Mouse (Mus musculus): ENCODE results near the gene Nbeal2. TPM values are rescaled to one million over a fixed set of nuclear protein-coding genes. Genes with fewer than 3 reads are reported as not detected.
A peak's percentile ranks its signal among the peaks of the same experiment; 100 is the strongest.

The Nbeal2 gene
- polyA plus RNA-seq, 1 experiment from 2014 or later = 8.6 TPM

DNA sequence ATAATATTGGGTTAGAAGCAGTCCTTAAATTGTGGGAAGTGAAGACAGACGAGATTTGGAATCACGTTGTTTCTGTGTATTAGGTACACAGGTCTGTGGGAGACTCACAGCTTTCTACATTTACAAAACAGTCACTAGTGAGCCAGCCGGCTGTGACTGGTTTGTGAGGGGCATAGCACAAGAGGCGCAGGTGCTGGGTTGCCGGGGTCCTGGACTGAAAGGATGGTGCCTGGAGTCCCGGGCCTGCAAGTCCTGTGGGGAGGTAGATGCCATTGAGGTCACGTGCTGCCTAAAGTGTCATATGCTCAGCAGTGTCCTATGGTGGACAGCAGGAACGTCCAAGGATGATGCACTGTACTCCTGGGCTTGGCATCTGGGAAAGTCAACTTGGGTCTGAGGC, 12.4 kb upstream of the Nbeal2 start:
- H3K27ac ChIP-seq = peak overlapping the region; percentile 73
- H3K4me3 ChIP-seq (ENCODE audit: inconsistent target) = no peak overlapping the region
- WGBS (ENCODE audit: missing documents) = 24% methylated on average over 8 of the region's 8 CpGs
- H3K79me2 ChIP-seq (ENCODE audit: inconsistent target) = peaks cover 100% of the 10 kb centered on the region
- H3K36me3 ChIP-seq (ENCODE audit: inconsistent target) = no peaks in the 10 kb centered on the region

DNA sequence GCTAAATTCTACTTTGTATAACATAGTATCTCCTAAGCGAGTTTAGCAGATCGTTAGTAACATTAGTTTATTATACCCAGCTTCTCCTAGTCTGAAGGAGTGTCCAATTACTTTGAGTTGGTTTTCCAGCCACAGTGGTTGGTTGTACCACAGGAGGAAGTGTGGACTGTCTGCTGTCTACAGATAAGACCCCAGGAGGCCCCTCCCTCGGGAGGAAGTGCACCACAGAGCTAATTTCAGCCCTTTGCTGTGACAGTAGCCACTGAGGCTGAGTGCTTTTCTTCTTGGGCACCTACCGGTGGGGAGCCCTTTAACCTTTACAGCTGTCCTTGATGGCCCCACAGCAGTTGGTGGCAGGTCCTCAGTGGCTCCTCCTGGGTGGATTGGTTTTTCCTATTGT, 12.0 kb upstream of the Nbeal2 start:
- H3K36me3 ChIP-seq (ENCODE audit: inconsistent target) = no peaks in the 10 kb centered on the region
- 12% methylated on average over 4 of the region's 4 CpGs for WGBS (ENCODE audit: missing documents)
- H3K79me2 ChIP-seq (ENCODE audit: inconsistent target) = peaks cover 100% of the 10 kb centered on the region
- peak overlapping the region; percentile 73 for H3K27ac ChIP-seq
- H3K4me3 ChIP-seq (ENCODE audit: inconsistent target) = no peak overlapping the region

DNA sequence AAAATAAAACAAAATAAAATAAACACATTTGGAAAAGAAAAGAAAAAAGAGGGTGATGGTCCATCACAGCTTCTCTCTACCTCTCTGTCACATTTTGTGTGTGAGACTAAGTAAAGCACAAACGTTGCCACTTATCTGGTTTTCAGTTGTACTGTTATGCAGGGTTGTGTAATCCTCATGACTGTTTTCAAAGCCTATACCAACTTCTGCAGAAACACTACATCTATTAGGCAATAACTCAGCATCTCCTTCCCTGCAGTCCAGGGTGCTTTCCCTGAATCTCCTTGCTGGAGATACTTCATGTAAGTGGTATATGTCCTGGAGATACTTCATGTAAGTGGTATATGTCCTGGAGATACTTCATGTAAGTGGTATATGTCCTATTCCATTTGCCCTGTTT, 8.9 kb upstream of the Nbeal2 start:
- peak overlapping the region; percentile 58 for H3K27ac ChIP-seq
- no peak overlapping the region for H3K4me3 ChIP-seq (ENCODE audit: inconsistent target)
- H3K36me3 ChIP-seq (ENCODE audit: inconsistent target) = no peaks in the 10 kb centered on the region
- 0% methylated on average over 1 of the region's 1 CpGs for WGBS (ENCODE audit: missing documents)
- peaks cover 100% of the 10 kb centered on the region for H3K79me2 ChIP-seq (ENCODE audit: inconsistent target)

DNA sequence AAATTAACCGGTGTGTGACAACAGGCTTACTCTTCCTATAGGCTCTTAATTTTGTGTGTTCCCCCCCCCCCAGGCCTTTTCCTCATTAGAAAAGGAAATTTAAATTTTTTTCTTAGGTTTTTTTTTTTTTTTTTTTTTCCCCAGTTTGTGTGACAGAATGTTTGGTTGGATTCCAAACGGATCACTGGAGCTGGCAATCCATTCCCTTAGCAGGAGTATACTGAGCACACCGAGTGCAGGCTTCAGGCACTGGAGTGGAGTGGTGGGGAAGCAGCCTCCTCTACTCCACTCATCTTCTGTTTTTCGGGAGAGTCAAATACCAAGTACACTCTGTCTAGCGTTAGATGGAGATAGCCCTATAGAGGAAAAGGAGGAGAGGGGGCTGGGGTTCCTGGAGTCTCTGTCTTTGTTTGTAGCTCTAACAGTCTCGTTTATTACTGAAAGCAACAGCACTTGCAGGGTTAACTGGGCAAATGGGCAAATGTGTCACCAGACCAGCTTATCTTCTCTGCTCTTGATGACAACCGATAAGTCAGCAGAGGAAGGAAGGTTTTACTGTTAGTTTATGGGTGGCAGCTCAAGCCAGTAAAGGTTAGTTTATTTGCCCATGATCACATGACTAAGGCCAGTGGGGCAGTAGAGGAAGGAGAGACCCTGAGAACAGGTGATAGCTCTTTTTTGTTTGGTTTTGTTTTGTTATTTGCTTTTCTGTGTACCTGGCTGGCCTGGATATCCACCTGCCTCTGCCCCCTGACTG, 7.1 kb upstream of the Nbeal2 start:
- no peaks in the 10 kb centered on the region for H3K36me3 ChIP-seq (ENCODE audit: inconsistent target)
- peaks cover 84% of the 10 kb centered on the region for H3K79me2 ChIP-seq (ENCODE audit: inconsistent target)
- no peak overlapping the region for H3K4me3 ChIP-seq (ENCODE audit: inconsistent target)
- peak overlapping the region; percentile 58 for H3K27ac ChIP-seq
- 84% methylated on average over 7 of the region's 7 CpGs for WGBS (ENCODE audit: missing documents)

DNA sequence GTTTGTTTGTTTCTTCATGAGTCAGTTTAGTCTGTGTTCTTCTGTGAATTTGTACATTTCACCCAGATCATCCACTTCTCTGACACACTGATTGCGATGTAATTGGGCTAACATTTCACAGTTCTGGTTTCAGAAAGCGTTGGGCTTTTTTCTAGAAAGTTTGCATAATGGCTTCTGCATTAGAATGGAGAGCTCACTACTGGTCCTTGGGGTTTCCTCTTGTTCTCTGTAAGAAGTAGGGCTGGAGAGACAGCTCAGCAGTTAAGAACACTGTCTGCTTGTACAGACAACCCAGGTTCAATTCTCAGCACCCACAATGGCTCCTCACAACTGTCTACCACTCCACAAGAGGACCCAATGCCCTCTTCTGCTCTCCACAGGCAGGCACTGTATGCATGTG, 6.2 kb upstream of the Nbeal2 start:
- peak overlapping the region; percentile 13; the same call in 1 of the 2 replicates for H3K27ac ChIP-seq
- WGBS (ENCODE audit: missing documents) = 74% methylated on average over 2 of the region's 2 CpGs
- H3K79me2 ChIP-seq (ENCODE audit: inconsistent target) = peaks cover 75% of the 10 kb centered on the region
- no peak overlapping the region for H3K4me3 ChIP-seq (ENCODE audit: inconsistent target)
- H3K36me3 ChIP-seq (ENCODE audit: inconsistent target) = no peaks in the 10 kb centered on the region

DNA sequence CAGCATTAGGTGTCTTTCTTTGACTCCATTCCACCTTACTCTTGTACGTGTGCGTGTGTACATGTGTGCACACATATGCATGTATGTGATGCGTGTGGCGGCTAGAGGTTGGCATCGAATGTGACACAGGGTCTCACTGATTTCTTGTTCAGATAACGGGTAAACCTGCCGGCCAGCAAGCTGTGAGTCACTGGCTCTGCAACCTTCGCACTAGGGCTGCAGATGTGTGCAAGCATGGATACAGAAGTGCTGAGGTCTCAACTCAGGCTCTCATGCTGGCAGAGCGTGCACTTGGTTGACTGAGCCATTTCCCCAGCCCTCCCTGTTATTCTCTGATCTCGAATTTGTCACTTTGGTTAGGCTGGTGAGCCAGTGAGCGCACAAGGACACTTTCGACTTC, 5.6 kb upstream of the Nbeal2 start:
- WGBS (ENCODE audit: missing documents) = 90% methylated on average over 12 of the region's 12 CpGs

DNA sequence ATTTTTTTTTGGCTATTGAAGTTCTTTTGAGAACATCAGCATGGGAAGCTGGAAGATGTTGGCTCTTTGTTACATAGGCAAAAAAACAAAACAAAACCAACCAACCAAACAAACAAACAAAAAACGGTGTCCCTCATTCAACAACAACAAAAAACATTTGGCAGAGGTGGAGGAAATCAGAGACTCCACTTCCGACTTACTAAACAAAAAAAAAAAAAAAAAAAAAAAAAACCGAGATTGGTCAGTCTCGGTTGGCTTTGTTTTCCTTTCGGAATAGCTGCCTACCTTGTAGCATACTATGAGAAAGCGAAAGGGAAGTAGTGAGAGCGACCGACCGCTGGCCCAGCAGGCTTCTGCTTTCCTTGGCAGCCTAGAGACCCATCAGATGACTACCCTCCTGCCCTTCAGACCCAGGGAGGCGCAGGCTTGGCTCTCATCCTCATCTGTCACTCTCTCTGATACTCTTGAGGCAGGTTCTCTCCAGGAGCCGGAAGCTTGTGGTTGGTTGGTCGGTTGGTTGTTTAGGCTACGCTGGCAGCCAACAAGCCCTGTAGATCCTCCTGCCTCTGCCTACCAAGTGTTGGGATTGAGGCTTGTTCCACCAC, 3.6 kb upstream of the Nbeal2 start:
- Histone ChIP-seq H3K79me2 (ENCODE audit: inconsistent target) (peaks cover 58% of the 10 kb centered on the region), H3K36me3 (ENCODE audit: inconsistent target) (no peaks in the 10 kb centered on the region), H3K27ac (peak overlapping the region; percentile 79), H3K4me3 (ENCODE audit: inconsistent target) (peak overlapping the region; percentile 63)
- WGBS (ENCODE audit: missing documents) = under 1% methylated on average over 8 of the region's 13 CpGs

More for the DNA sequence above, 5.6 kb upstream of the Nbeal2 start:
- peak overlapping the region; percentile 13; the same call in 1 of the 2 replicates for H3K27ac ChIP-seq
- peaks cover 69% of the 10 kb centered on the region for H3K79me2 ChIP-seq (ENCODE audit: inconsistent target)
- no peak overlapping the region for H3K4me3 ChIP-seq (ENCODE audit: inconsistent target)
- H3K36me3 ChIP-seq (ENCODE audit: inconsistent target) = no peaks in the 10 kb centered on the region

DNA sequence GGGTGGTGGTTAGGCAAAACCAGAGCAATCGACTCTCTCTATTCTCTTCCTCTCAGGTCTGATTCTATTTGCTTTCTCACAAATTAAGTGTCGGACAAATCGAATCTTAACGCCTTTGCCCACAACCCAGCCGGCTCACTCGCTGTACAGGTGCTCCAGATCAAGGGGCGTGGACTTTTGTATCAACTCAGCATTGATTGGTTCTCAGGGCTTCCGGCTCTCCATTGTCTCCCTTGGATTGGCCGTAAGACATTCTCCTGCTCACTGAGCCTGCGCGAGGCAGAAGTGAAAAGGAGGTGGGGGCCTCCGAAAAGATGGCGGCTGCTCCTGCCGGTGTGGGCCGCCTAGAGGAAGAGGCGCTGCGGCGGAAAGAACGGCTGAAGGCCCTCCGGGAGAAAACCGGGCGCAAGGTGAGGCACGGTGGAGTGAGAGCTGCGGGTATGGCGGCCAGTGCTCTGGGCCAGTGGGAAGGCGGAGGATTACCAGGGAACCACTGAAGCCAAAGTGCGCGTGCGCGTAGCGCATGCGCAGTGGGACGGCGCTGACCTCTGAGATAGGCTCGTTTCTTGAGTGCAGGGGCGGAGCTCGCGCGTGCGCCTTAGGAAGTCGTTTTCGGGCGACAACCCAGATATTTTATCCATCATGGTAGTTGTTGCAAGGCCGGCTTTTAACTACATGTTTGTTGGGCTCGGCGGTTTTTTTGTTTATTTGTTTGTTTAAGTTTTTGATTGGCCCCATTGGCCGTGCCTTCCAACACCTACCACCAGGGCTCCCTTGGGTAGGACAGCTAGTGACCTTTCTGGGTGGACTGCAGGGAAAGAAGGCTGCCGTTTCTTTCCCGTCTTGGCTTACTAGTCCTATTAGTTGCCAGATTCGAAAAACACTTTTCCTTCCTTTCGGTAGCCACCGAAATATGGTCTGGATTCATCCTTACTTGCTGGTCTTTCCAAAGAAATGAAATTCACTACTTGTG, 2.6 kb upstream of the Nbeal2 start, which contains the start of gene Ccdc12:
Gene Ccdc12, plus strand, starts transcription at position 255 of the 973 bp plus-strand sequence.
- no peaks in the 10 kb centered on the region for H3K36me3 ChIP-seq (ENCODE audit: inconsistent target)
- WGBS (ENCODE audit: missing documents) = under 1% methylated on average over 52 of the region's 52 CpGs
- peak within 1 kb of the TSS; percentile 79 for H3K27ac ChIP-seq
- H3K79me2 ChIP-seq (ENCODE audit: inconsistent target) = peaks cover 58% of the 10 kb centered on the region
- H3K4me3 ChIP-seq (ENCODE audit: inconsistent target) = peak within 1 kb of the TSS; percentile 63

DNA sequence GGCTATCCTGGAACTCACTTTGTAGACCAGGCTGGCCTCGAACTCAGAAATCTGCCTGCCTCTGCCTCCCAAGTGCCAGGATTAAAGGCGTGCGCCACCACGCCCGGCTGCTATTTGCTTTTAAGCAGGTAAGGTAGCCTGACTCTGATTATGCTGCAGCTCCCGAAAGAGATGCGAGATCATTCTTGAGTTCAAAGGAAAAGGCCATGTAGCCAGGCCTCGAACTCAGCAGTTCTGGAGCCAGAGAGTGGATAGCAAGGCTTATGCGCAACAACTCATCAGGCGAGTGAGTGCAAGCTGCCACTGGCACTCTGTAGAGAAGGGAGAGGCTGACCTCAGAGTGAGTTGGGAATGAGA, 1.7 kb upstream of the Nbeal2 start:
- H3K27ac ChIP-seq = peak overlapping the region; percentile 79
- H3K4me3 ChIP-seq (ENCODE audit: inconsistent target) = peak overlapping the region; percentile 63
- H3K36me3 ChIP-seq (ENCODE audit: inconsistent target) = no peaks in the 10 kb centered on the region
- H3K79me2 ChIP-seq (ENCODE audit: inconsistent target) = peaks cover 58% of the 10 kb centered on the region
- WGBS (ENCODE audit: missing documents) = 94% methylated on average over 9 of the region's 10 CpGs

DNA sequence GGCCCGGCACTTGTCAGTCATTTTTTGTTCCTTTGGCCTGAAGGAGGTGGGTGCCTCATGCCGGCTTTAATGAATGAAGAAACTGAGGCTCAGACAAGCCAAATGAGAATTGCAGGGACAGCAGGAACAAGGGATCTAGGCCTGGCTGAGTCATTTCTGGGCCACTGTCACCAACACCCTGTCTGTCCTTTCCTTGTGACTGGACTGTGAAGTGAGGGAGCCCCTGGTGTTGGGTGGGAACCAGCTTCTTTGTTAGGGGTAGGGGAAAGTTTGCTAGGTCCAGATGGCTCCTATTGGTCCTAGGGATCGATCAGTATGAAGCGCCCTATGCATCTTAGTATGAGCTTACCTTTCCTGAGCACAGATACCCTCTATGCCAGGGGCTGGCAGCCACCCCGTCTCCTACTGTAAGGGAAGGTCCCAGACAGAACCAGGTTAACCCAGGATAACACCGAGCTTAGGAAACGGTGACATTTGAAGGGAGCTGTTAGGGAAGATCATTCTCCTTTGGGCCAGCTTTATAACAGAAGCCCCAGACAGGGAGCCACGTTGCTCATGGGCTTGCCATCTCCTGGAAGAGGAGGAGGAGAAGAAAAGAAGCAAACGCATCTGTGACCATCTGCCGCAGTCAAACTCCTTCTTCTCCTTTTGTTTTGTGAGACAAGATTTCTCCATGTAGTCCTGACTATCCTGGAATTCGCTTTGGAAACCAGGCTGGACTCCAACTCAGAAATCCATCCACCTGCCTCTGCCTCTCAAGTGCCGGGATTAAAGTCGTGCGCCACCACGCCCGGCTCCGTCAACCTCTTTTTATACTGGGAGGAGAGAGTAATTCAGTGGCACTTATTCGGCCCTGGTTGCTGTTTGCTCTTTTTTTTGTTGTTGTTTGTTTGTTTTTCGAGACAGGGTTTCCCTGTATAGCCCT, 1.0 kb upstream of the Nbeal2 start:
- peak overlapping the region; percentile 52 for H3K27ac ChIP-seq

DNA sequence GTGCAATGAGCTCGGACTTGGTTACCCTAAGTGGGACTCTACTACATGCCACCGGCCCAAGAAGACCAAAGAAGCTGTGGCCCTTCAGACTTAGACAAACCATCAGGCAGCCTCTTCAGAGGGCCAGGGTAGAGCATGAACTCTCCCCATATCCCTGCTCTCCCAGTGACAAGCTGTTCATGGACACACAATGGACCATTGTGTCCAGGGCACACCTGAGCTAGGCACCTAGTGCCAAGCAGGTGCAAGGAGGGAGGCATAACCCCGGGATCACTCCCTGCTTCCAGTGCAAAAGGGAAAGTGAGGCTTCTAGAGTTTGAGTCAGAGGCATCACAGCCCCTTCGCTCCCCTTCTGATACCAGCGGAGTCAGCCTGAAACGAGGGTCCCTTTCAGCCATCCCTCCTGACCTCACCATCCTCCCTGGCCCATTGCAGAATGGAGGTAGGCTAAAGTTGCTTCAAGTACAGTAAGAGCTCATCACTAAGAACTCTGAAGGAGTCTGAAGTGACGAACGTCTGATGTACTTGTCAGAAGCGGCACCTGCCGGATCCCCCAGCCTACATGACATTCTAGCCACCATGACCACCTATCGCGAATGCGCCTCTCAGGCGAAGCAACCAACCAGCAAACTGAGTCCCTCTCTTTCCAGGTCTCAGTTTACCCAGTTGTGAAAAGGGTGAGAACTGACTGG, 852 bp downstream of the Nbeal2 start:
- peaks cover 58% of the 10 kb centered on the region for H3K79me2 ChIP-seq (ENCODE audit: inconsistent target)
- H3K27ac ChIP-seq = peak overlapping the region; percentile 17; the same call in 1 of the 2 replicates
- peak overlapping the region; percentile 55 for H3K4me3 ChIP-seq (ENCODE audit: inconsistent target)
- WGBS (ENCODE audit: missing documents) = 4% methylated on average over 14 of the region's 14 CpGs
- H3K36me3 ChIP-seq (ENCODE audit: inconsistent target) = no peaks in the 10 kb centered on the region

More for the DNA sequence above, 1.0 kb upstream of the Nbeal2 start:
- H3K79me2 ChIP-seq (ENCODE audit: inconsistent target) = peaks cover 58% of the 10 kb centered on the region
- H3K36me3 ChIP-seq (ENCODE audit: inconsistent target) = no peaks in the 10 kb centered on the region
- WGBS (ENCODE audit: missing documents) = 88% methylated on average over 19 of the region's 19 CpGs
- H3K4me3 ChIP-seq (ENCODE audit: inconsistent target) = no peak overlapping the region

DNA sequence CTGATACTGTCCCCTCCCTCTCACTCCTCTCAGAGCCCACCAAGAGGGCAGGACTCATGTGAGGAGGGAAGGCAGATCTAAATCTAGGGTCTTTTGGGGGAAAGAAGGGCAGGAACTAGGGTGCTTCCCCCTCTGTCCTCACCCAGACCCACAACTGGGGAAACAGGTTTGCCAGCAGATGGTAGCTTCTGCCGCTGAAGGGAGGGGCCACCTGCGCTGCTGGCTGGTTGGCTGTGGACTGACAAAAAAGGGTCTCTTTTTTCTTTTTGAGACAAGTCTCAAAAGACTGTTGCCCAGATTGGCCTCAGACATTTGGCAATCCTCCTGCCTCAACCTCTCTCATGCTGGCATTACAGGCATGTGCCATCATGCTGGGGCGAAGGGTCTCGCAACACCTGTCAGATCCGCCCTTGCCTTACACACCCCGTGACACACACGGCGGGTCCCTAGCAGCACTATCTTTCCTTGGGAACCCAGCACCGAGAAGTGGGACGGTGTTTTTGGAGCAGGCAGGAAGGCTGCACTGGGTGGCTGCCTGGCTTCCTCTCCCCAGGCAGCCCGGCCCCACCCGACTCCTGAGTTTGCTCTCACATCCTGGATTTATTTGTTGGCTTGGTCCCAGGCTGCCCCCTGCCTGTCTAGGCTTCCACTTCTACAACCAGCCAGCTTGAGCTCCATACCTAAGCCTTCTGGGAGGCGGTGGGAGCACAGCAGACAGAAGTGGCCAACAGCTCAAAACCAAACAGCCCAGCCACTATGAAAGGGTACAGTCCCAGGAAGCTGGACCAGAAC, 1.8 kb downstream of the Nbeal2 start:
- peak overlapping the region; percentile 55 for H3K4me3 ChIP-seq (ENCODE audit: inconsistent target)
- peaks cover 64% of the 10 kb centered on the region for H3K79me2 ChIP-seq (ENCODE audit: inconsistent target)
- H3K36me3 ChIP-seq (ENCODE audit: inconsistent target) = no peaks in the 10 kb centered on the region
- 7% methylated on average over 13 of the region's 13 CpGs for WGBS (ENCODE audit: missing documents)
- peak overlapping the region; percentile 16 for H3K27ac ChIP-seq

DNA sequence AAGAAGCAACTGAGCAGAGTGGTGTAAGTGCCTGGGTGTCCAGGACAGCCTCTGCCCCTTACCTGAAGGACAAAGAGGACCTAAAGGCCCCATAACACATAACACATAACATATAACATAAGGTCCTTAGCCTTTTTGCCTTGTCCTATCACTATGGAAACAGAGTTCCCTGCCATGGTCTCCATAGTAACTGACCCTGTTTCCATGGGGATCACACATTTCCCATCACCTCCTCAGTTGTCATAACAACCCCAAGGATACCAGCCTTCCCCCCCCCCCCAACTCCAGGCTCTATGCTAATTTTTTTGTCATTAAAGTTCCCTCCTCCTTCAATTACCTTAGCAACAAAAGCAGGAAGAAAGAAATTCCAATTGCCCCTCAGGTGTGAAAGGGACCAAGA, 4.2 kb downstream of the Nbeal2 start:
- no peak overlapping the region for H3K4me3 ChIP-seq (ENCODE audit: inconsistent target)
- H3K36me3 ChIP-seq (ENCODE audit: inconsistent target) = no peaks in the 10 kb centered on the region
- no peak overlapping the region for H3K27ac ChIP-seq
- peaks cover 84% of the 10 kb centered on the region for H3K79me2 ChIP-seq (ENCODE audit: inconsistent target)
